Mouse (Mus musculus) stomach, embryonic 14.5 days (tissue): ENCODE measurements at regions not wholly inside any gene's neighbourhood (a gene's known extent, or its start where the extent isn't known, plus 50 kb on each side); places are given as distances from the start of the nearest gene placed in this dataset.

ENCODE experiments used
- ATAC-seq: fragments of 200-750 bp; cut with Nextera tagmentation; 2 replicates; pipeline ENCODE4 v1.8.0; 2017; ENCODE audit warnings: low read depth, moderate TSS enrichment; ENCODE audit not compliant: insufficient number of reproducible peaks, insufficient read depth, low FRiP score
- H3K27ac ChIP-seq: fragments of 300-500 bp; sonication (generic); 2 replicates; pipeline ENCODE4 v1.5.1; 2014; ENCODE audit warnings: mild to moderate bottlenecking, low read length, moderate library complexity, mixed read lengths
- H3K27me3 ChIP-seq: fragments of 300-500 bp; sonication (generic); 2 replicates; pipeline ENCODE4 v1.6.1; 2014; ENCODE audit warnings: low read length, control low read depth, mixed read lengths; ENCODE audit not compliant: control insufficient read depth, insufficient read depth
- H3K36me3 ChIP-seq: fragments of 300-500 bp; sonication (generic); 2 replicates; pipeline ENCODE4 v1.6.1; 2014; ENCODE audit warnings: mild to moderate bottlenecking, control low read depth, low read length, moderate library complexity, mixed read lengths; ENCODE audit not compliant: control insufficient read depth, insufficient read depth
- H3K4me1 ChIP-seq: fragments of 300-500 bp; sonication (generic); 2 replicates; pipeline ENCODE4 v1.6.1; 2014; ENCODE audit warnings: low read length, control low read depth, mixed read lengths; ENCODE audit not compliant: control insufficient read depth, insufficient read depth
- H3K4me2 ChIP-seq: fragments of 300-500 bp; sonication (generic); replicated peaks from 2 replicates; pipeline ENCODE4 v1.6.1; 2014; ENCODE audit warnings: low read depth, low read length, control low read depth
- H3K4me3 ChIP-seq: fragments of 300-500 bp; sonication (generic); 2 replicates; pipeline ENCODE4 v1.5.1; 2014; ENCODE audit warnings: low read depth, low read length, control low read depth
- H3K9ac ChIP-seq: fragments of 300-500 bp; sonication (generic); replicated peaks from 2 replicates; pipeline ENCODE4 v1.6.1; 2014; ENCODE audit warnings: low read depth, mild to moderate bottlenecking, control low read depth, low read length, moderate library complexity, mixed read lengths
- H3K9me3 ChIP-seq: fragments of 300-500 bp; sonication (generic); 2 replicates; pipeline ENCODE4 v1.6.1; 2016; ENCODE audit warnings: low read depth, low read length, control low read depth; ENCODE audit not compliant: control insufficient read depth
- WGBS: fragments of 180-500 bp; shearing (Covaris S2); extraction: QIAGEN DNeasy Blood & Tissue Kit; methylation state at CpG from one replicate; pipeline ENCODE4 v1.1.7; 2014; 5-methylcytosine and 5-hydroxymethylcytosine counted together

DNA sequence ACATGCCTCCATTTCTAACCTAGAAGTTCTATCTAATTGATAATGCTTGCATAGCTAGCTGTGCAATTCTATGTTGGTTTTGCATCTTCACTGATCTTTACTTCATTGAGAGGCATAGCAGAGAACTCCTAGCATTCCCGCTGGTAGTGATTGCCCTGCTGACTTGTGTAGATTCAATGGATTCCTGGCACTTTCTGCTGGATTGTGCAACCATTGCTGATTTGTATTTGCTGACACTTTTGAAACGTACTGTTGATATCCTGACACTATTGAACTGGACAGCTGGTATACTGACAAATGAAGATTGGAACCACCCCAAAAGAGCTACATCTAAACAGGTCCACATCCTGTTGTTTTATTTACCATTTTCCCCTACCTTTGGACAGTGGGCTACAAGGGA, 404.0 kb upstream of the Pom121l12 start:
- WGBS: 78% methylated on average over 2 of the region's 2 CpGs
- Histone ChIP-seq H3K9me3 (no peaks in the 10 kb centered on the region), H3K4me1 (no peaks in the 10 kb centered on the region), H3K27me3 (no peaks in the 10 kb centered on the region), H3K27ac (no peak overlapping the region), H3K9ac (no peak overlapping the region), H3K4me3 (no peak overlapping the region), H3K36me3 (no peaks in the 10 kb centered on the region), H3K4me2 (no peak overlapping the region)
- ATAC-seq: no peak
